Mouse (Mus musculus): ENCODE results near the gene Schip1.

The Schip1 gene

DNA sequence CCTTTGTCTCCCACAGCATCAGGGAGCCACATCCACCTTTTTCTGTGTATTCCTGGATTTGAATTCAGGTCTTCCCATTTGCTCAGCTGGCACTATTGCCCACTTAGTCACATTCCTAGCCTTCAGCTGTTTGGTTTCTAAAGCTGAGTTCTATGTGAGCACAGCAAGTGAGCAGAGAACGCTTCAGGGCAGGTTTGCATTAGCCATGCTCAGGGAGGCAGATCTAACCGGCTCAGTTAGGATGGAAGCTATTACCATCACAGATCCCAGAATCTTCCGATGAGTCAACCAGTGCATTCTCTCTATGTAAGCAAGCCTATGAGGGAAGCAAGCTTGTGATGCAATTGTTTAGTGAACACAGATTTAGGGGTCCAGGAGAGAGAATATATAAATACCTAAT, 320.9 kb downstream of the Schip1 start:
- no peak for DNase-seq (ENCODE audit: low spot score)

GRCm38 (mm10) chr3:68388023-68388422, 323.4 kb downstream of the Schip1 start:
- DNase-seq (ENCODE audit: low spot score): no peak

DNA sequence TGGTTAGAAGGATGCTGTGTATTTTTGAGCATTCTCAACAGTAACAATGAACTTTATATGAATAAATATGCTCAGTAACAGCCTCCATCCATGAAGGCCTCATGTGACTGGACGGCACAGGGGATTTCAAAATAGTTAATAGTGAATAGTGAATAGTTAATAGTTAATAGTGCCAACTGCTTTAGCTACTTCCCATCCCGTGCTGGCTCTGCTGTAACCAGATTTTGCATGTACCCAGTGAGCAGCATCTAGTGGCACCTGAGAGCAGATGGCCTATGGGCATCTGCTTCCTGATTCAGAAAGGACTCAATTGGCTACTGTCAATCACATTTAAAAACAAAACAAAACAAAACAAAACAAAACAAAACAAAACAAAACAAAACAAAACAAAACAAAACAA, 329.0 kb downstream of the Schip1 start:
- DNase-seq (ENCODE audit: low spot score): no peak

- DNase-seq (ENCODE audit: low spot score): no peak
These were observed 334.1 kb downstream of the Schip1 start for GRCm38 (mm10) chr3:68398691-68399090.

- DNase-seq (ENCODE audit: low spot score): no peak
These were observed 335.5 kb downstream of the Schip1 start for GRCm38 (mm10) chr3:68400121-68400520.

DNA sequence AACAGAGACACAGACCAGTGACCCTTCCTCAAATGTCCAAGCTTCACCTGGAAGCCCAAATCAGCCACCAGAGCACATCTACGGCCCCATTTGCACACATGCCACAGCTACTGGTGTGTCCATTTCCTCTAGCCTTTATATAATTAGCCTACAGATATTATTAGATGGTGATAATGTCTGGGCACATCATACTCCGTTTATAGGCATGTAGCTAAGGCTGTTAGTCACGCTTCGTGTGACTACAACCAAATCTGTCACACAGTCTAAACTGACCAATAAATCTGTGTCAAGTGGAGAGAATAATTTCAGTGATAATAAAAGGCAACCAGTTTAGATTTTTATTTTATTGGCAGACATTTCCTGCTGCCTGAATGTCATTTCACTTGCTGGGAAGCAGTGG, 338.7 kb downstream of the Schip1 start:
- no peak for DNase-seq (ENCODE audit: low spot score)

- DNase-seq (ENCODE audit: low spot score): no peak
These were observed 339.2 kb downstream of the Schip1 start for GRCm38 (mm10) chr3:68403783-68404217.

DNA sequence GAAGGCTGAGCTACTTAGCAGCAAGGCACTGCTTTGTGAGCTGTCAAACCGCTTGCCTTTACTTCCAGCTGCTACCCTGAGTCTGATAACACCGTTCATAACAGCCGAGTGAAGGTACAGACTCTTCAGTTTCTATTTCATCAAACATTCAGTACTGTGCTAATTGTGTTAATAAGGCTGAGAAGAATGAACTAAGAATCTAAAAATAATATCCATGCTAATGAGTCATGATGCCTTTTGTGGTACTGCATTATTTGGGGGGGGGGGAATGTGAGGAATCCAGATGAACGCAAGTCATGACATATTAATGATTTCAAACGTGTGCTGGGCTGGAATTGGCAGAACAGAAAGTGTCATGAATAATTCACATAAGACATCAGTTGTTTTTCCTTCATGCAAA, 341.1 kb downstream of the Schip1 start:
- no peak for DNase-seq (ENCODE audit: low spot score)

- no peak for DNase-seq (ENCODE audit: low spot score)
These were observed 347.7 kb downstream of the Schip1 start for GRCm38 (mm10) chr3:68412262-68412661.

- DNase-seq (ENCODE audit: low spot score): no peak
These were observed 355.2 kb downstream of the Schip1 start for GRCm38 (mm10) chr3:68419792-68420191.

DNA sequence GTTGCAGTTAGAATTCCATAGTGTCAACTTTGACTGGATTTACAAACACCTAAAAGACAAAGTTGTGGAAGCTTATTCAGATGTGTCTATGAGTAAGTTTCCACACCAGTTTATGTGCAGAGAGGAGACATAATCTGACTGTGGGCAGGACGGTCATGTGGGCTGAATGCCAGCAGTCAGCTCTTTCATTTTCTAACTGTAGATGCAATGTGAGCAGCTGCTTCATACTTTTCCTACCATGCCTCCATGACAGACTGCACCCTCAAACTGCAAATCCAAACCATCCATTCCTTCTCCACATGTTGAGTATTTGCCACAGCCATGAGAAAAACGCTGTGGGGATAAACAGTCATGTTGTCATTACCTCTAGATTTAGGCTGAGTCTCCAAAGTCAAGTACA, 356.3 kb downstream of the Schip1 start:
- no peak for DNase-seq (ENCODE audit: low spot score)

DNA sequence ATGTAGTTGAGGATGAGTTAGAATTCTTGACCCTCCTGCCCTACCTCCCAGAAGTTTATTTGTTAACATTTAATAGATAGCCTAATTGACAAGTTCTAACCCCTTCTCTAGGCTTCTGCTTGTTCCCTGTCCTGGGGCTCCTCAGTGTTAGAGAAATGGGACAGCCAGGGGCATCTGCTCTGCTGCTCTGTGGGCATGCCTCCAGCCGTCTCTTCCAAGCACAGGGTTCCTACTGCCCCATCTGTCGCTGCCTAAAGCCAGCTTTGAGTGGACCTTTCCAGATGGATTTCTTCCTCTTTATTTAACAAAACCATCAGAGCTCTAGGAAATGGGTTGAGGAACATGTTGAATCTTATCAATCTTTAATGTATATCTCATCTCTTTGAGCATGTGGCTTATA, 357.2 kb downstream of the Schip1 start:
- no peak for DNase-seq (ENCODE audit: low spot score)

DNA sequence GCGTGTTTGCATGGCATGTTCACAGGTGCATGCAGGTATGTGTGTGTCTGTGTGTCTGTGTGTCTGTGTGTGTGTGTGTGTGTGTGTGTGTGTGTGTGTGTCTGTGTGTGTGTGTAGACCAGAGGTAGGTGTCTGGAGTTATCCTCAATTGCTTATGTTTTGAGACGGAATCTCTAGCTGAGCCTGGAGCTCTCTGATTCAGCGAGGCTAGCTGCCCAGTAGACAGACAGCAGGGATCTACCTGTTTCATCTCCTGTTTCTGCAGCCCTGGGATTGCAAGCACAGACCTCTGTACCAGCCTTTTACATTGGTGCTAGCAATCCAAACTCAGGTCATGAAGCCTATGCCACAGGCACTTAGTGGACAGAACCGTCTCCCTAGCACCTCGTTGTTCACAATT, 363.5 kb downstream of the Schip1 start:
- DNase-seq (ENCODE audit: low spot score): no peak

DNA sequence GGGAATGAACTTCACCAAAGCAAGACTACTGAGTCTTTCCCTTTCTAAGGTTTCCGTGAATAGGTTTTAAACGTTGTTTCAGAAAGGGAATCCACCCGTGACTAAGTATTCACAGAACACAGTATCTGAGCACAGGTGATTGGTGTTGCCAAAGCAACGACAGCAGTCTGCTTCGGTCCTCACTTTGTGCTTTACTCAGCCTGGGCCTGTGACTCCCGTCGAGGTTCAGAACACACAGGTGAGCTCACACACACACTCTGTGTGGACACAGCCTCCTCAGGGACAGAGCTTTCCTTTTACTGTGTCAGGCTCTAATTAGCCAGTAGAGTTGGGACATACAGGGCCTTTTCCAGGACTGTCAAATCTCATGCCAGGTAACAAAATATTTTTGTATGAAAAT, 369.8 kb downstream of the Schip1 start:
- no peak for DNase-seq (ENCODE audit: low spot score)

DNA sequence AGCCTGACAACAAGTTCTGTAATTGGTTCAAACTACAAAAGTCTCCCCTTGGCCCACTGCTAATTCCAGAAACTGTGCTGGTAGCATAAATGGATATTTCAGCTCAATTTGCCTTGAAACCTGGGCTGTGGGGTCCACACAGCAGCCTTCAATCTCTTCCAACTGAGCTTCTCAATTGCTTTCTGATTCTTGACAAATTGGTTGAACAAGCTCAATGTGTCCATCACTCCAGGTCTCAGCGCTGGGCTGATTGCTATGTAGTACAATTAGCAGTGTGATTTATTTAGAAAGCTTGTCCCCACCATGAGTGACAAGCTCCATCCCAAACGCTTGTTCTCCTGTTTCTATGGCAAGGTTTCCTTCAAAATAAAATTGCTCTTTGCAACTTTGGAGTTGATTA, 370.3 kb downstream of the Schip1 start:
- no peak for DNase-seq (ENCODE audit: low spot score)

GRCm38 (mm10) chr3:68448480-68448879, 383.9 kb downstream of the Schip1 start:
- DNase-seq (ENCODE audit: low spot score): no peak

GRCm38 (mm10) chr3:68451634-68452033, 387.0 kb downstream of the Schip1 start:
- no peak for DNase-seq (ENCODE audit: low spot score)

DNA sequence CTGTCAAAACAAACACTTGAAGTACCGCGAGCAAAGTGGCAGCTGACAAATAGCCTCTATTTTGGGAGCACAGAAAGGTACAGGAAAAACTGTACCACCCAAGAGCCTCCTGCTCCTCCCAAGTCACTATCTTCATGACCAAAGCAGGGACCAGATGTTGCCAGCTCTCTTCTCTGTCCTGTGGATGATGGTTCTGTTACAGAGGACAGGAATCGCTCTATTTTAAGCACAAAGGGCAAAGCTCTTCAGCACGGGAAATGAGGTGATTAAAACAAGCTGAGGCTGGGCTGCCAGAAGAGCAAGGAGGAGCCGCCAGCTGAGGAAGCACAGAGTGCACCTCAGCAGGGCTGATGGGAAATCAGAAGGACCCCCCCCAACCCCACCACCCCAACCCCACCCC, 388.7 kb downstream of the Schip1 start:
- DNase-seq (ENCODE audit: low spot score): no peak

DNA sequence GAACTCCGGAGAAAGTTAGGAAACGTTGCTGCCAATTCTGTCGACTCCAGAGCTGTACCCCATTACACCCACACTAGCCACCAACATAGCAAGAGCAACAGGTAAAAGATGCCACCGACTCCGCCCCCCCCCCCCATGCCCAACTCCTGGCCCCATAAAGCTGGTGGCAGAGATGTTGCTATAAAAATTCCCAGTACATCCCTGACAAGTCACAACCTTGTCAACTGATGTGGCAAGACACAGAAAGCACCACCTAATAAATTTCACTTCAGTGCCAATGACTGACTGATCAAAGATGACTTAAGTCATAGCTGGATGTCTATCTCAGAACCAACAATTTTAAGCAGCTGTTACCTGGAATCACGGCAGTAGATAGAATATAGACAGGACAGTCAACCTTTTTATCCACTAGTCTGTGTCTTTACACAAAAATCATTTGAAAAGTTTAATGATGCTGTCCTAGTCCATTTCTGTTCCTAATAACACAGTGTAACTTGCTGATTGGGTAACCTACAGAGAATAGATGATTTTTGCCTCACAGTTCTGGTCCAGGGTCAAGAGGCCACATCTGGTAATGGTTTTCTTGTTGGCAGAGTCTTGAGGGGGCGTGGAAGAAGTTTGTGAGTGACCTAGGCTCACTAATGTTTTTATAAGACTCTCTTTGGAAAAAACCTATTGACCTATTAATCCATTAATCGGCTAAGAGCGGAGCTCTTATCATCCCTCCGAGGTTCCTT, 389.3 kb downstream of the Schip1 start:
- DNase-seq (ENCODE audit: low spot score): no peak

DNA sequence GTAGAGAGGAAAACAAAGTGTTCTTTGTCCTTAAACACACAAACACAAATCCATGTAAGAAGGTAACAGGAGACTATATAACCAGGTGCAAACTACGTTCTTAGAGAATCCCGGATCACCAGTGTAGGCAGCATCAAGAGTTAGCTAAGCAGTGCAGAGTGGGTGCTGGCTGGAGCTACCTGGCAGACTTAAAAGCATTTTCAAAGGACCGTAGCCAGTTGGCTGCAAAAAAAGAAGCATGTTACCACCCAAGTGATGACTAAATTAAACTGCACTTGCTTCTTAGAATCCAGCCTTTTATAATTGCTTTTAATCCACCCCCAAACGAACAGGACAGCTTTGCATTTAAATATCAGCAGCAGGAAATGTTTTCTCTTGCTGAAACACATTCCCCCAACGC, 402.0 kb downstream of the Schip1 start:
- peak; percentile 58 for DNase-seq (ENCODE audit: low spot score)

- DNase-seq (ENCODE audit: low spot score): no peak
These were observed 403.5 kb downstream of the Schip1 start for GRCm38 (mm10) chr3:68467941-68468687.

- DNase-seq (ENCODE audit: low spot score): no peak
These were observed 405.0 kb downstream of the Schip1 start for GRCm38 (mm10) chr3:68469643-68470042.

DNA sequence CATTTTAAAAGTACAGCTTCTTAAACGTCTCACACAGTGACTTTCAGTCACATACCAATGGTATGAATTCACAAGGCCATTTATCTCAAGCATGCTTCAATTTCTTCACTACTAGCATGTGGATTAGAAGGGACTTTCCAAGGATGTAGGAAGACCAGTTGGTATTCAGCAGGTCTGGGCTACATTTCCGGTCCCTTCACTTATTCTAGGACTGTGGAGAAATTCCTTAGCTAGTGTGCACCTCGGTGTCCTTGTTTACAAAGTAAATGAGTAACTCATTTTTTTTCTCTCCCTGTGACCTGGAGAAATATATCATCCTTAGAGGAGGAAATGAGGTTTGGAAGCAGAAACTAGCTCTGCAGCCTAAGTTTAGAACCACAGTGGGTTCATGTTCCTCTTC, 405.5 kb downstream of the Schip1 start:
- no peak for DNase-seq (ENCODE audit: low spot score)

- no peak for DNase-seq (ENCODE audit: low spot score)
These were observed 406.0 kb downstream of the Schip1 start for GRCm38 (mm10) chr3:68470622-68471021.

All from left cerebral cortex, adult 11 months (tissue).